Comparison of ENCODE assay signal across 7 mouse cellular contexts in the genomic region with DNA sequence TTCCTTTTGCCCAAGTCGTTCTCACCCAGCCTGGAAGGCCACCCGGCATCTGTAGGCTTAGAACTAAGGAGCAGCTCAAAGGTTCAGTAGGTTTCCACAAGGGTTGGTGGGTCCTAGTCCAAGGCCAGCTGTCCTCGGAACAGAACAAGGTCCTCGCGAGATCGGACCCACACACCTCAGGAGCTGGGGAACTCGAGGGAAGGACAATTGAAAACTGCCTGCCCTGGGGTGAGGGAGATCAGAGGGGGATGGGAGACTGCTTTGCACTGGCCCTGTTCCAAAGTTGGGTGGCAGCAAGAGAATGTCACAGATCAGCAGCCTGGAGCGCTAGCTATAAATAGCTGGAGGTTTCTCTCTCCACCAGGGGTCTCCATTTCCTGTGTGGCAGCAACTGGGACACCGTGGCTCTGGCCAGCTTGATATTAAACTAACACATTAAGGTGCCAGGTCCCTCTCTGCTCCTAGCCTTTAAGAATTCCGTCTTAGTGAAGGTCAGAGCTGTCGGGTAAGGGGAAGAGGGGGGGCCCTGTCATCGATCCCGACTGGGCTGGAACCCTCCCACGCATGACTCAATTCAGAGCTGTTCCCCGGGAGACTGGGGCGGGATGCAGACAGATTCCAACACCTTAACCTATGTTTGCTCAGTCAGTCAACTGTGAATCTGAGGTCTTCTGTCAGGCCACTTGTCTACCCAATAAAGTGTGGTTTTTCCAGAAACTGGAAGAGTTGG. TPM values are rescaled to one million over a fixed set of nuclear protein-coding genes. Genes with fewer than 3 reads are reported as not detected.
A peak's percentile ranks its signal among the peaks of the same experiment; 100 is the strongest.
DNase-seq lines count a peak whose midpoint lies in the region; ATAC-seq and TF ChIP-seq lines count a peak whose summit lies in the region.

No protein-coding gene starts in this region.

- WGBS in forebrain, embryonic 16.5 days, result 10% methylated on average over 16 of the region's 16 CpGs

- H3K27me3 ChIP-seq in Patski, result no peaks in the 10 kb centered on the region
- no peaks in the 10 kb centered on the region for H3K27me3 ChIP-seq in forebrain, embryonic 16.5 days (replicated peaks; ENCODE audit: control insufficient read depth, insufficient read depth, low read length)

- in situ Hi-C loops in Patski (cut with MboI; ENCODE audit: low pct_unique_long_range_greater_than_20kb), result loop anchor here (5.0 kb wide), 1 partner anchor 48 kb away; a partner anchor contains a TSS

- peak; percentile 57 for DNase-seq in Patski (ENCODE audit: low read depth, low spot score)
- peak; percentile 52 for DNase-seq in c-Kit-positive CD71-positive TER-119-positive erythroid progenitor cells, embryonic 14.5 days (ENCODE audit: low spot score)
- DNase-seq in heart, postnatal 4 days, result peak; percentile 91
- peak; percentile 80 to 86 for DNase-seq in layer of hippocampus, postnatal 14 days (ENCODE audit: low spot score in 2 of 2)
- peak; percentile 72 for DNase-seq in lung, postnatal 14 days
- peak; percentile 62 for DNase-seq in retina, postnatal 7 days (ENCODE audit: low read depth, low spot score)

- peaks cover 10% of the 10 kb centered on the region for H3K36me3 ChIP-seq in forebrain, embryonic 16.5 days (ENCODE audit: control insufficient read depth, insufficient read depth)

- POLR2A ChIA-PET in Patski (lab: Charles Lee), result interaction anchor here (1.0 to 2.0 kb wide), 4 partner anchors 9 to 165 kb away, joined by 3 to 8 read pairs (median 4); no protein-coding TSS in a partner anchor

- peak overlapping the region; percentile 77 for H3K4me3 ChIP-seq in forebrain, embryonic 16.5 days (replicated peaks; ENCODE audit: low read length)

- ATAC-seq in Patski, result peak; percentile 19
- ATAC-seq in forebrain, embryonic 16.5 days, result peak; percentile 19

- H3K4me2 ChIP-seq in forebrain, embryonic 16.5 days (ENCODE audit: low read length), result peak overlapping the region; percentile 66

- H3K27ac ChIP-seq in forebrain, embryonic 16.5 days (ENCODE audit: low read length), result peak overlapping the region; percentile 69

- H3K4me1 ChIP-seq in forebrain, embryonic 16.5 days (replicated peaks; ENCODE audit: control insufficient read depth, insufficient read depth, low read length), result peaks cover 28% of the 10 kb centered on the region

- peak overlapping the region; percentile 64 for H3K9ac ChIP-seq in forebrain, embryonic 16.5 days (replicated peaks; ENCODE audit: low read depth, low read length)

- 0 out of 2 replicates have a peak, but pooled peaks cover 3% of the 10 kb centered on the region for H3K9me3 ChIP-seq in forebrain, embryonic 16.5 days (ENCODE audit: control insufficient read depth, low read length)

- TF ChIP-seq CTCF in Patski (IDR thresholded peaks at IDR 0.05), result no peak

- CTCF ChIA-PET in Patski (lab: Charles Lee), result interaction anchor here (0.8 to 3.9 kb wide), 19 partner anchors 9 to 173 kb away, joined by 3 to 22 read pairs (median 4); a partner anchor contains a TSS

RNA-seq across cellular contexts. Expression of a gene that starts 1.0 kb away (rescaled TPM):
- polyA plus RNA-seq in Patski (2021), result 170 TPM
- polyA plus RNA-seq in forebrain, embryonic 16.5 days (2015; fragmentation: Nextera tagmentation; extraction: Ambion mirVana), result 151 and 164 TPM in 2 replicates
- total RNA-seq in heart, postnatal 4 days (2021), result 100 to 1,000 TPM; 150 to 159 TPM
- 100 to 1,000 TPM; 124 to 129 TPM for total RNA-seq in layer of hippocampus, postnatal 14 days (2021)

RNA-seq across cellular contexts. Expression of a gene that starts 7.1 kb away (rescaled TPM):
- polyA plus RNA-seq in Patski (2021), result 2.9 TPM
- 2.4 and 2.9 TPM in 2 replicates for polyA plus RNA-seq in forebrain, embryonic 16.5 days (2015; fragmentation: Nextera tagmentation; extraction: Ambion mirVana)
- 10 to 100 TPM; 24.5 to 26.4 TPM for total RNA-seq in heart, postnatal 4 days (2021)
- total RNA-seq in layer of hippocampus, postnatal 14 days (2021), result 10 to 100 TPM; 76.3 to 83.1 TPM

RNA-seq across cellular contexts. Expression of a gene that starts 19.2 kb away (rescaled TPM):
- polyA plus RNA-seq in Patski (2021), result not detected
- not detected in 2 replicates for polyA plus RNA-seq in forebrain, embryonic 16.5 days (2015; fragmentation: Nextera tagmentation; extraction: Ambion mirVana)
- 1 to 10 TPM; 3.7 to 4.8 TPM for total RNA-seq in heart, postnatal 4 days (2021)
- total RNA-seq in layer of hippocampus, postnatal 14 days (2021), result 1 to 10 TPM; 5.3 to 5.5 TPM

RNA-seq across cellular contexts. Expression of a gene that starts 22.5 kb away (rescaled TPM):
- 46.8 TPM for polyA plus RNA-seq in Patski (2021)
- 111 and 116 TPM in 2 replicates for polyA plus RNA-seq in forebrain, embryonic 16.5 days (2015; fragmentation: Nextera tagmentation; extraction: Ambion mirVana)
- 10 to 100 TPM; 46.5 to 47.7 TPM for total RNA-seq in heart, postnatal 4 days (2021)
- total RNA-seq in layer of hippocampus, postnatal 14 days (2021), result 100 to 1,000 TPM in 1 of 2 experiments, 10 to 100 TPM in 1; 96.1 to 106 TPM

RNA-seq across cellular contexts. Expression of a gene that starts 48.2 kb away (rescaled TPM):
- 83.3 TPM for polyA plus RNA-seq in Patski (2021)
- polyA plus RNA-seq in forebrain, embryonic 16.5 days (2015; fragmentation: Nextera tagmentation; extraction: Ambion mirVana), result 74.7 and 77.9 TPM in 2 replicates
- 10 to 100 TPM; 29.3 to 31.3 TPM for total RNA-seq in heart, postnatal 4 days (2021)
- 10 to 100 TPM; 32.6 to 39.3 TPM for total RNA-seq in layer of hippocampus, postnatal 14 days (2021)

Comparison
In these comparisons a context has a peak if more than half of its experiments do, and no peak if none do; other contexts are left out.
1. Peak in every context shown above with its lines: DNase-seq, ATAC-seq, H3K4me3 ChIP-seq and H3K27ac ChIP-seq.